Mouse (Mus musculus): ENCODE data around the gene Slc27a4.

DNA sequence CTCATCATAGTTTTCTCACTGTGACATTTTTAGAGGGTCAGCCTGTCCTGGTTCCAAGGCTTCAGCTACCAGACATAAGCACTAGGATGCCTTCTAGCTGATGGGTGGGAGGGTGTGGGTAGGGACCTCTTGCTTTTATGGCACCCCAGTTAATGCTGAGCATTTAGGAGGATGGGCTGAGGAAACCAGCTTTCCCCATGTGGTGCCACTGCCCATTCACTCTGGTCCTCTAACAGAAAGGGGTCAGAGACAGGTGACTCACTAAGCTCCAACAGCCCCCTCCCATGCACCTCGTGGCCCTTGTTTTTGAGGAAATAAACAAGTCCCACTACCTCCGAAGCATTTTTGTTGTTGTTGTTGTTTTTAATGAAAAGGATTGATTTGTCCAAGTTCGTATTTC lies 42.2 kb downstream of the Slc27a4 start:
- no peak for TF ChIP-seq GATA1 (IDR thresholded peaks at IDR 0.05; ENCODE audit: low read length)
- no peak for TF ChIP-seq TAL1 (IDR thresholded peaks at IDR 0.05; ENCODE audit: low read length)
